Mouse (Mus musculus) C2C12 (cell line): ENCODE results near the gene Abca7. TPM values are rescaled to one million over a fixed set of nuclear protein-coding genes. Genes with fewer than 3 reads are reported as not detected.

ENCODE experiments used
- H3K27me3 ChIP-seq: one replicate; pipeline ENCODE4 v1.6.1; 2011; ENCODE audit not compliant: control insufficient read depth, insufficient read depth, insufficient read length
- H3K36me3 ChIP-seq: one replicate; pipeline ENCODE4 v1.6.1; 2011; ENCODE audit not compliant: control insufficient read depth, insufficient read depth
- H3K4me3 ChIP-seq: one replicate; pipeline ENCODE4 v1.5.1; 2011; ENCODE audit warnings: mild to moderate bottlenecking, control low read depth; ENCODE audit not compliant: poor library complexity, insufficient read depth, severe bottlenecking
- H3K79me2 ChIP-seq: one replicate; pipeline ENCODE4 v1.6.1; 2011; ENCODE audit not compliant: control insufficient read depth, insufficient read depth
- H3K79me3 ChIP-seq: one replicate; pipeline ENCODE4 v1.6.1; 2011; ENCODE audit warnings: low read depth, control low read depth
- H3ac ChIP-seq: one replicate; pipeline ENCODE3; 2011; ENCODE audit warnings: low read depth; ENCODE audit not compliant: control insufficient read depth, insufficient read length
- CEBPB ChIP-seq: IDR thresholded peaks from one replicate; pipeline ENCODE4 v1.6.1; 2011; ENCODE audit warnings: low read depth, mild to moderate bottlenecking, control low read depth, moderate library complexity
- CTCF ChIP-seq: IDR thresholded peaks from one replicate; pipeline ENCODE4 v1.5.1; 2011; ENCODE audit not compliant: control insufficient read depth, insufficient read depth, insufficient read length
- FOSL1 ChIP-seq: IDR thresholded peaks from one replicate; pipeline ENCODE4 v1.8.0; 2011; ENCODE audit warnings: mild to moderate bottlenecking, low read length; ENCODE audit not compliant: poor library complexity, insufficient read depth, severe bottlenecking
- MAX ChIP-seq: IDR thresholded peaks from one replicate; pipeline ENCODE4 v1.6.1; 2011; ENCODE audit warnings: mild to moderate bottlenecking, control low read depth
- MYOD1 ChIP-seq: IDR thresholded peaks from one replicate; pipeline ENCODE4 v1.6.1; 2011; ENCODE audit warnings: low read depth; ENCODE audit not compliant: control insufficient read depth, insufficient read length
- MYOG ChIP-seq: IDR thresholded peaks from one replicate; pipeline ENCODE4 v1.6.1; 2011; ENCODE audit not compliant: control insufficient read depth, insufficient read length; ENCODE audit errors: extremely low read depth
- USF1 ChIP-seq: IDR thresholded peaks from one replicate; pipeline ENCODE4 v1.6.1; 2011; ENCODE audit warnings: low read depth, mild to moderate bottlenecking, control low read depth, moderate library complexity
- long read RNA-seq, 2 experiments: library from polyadenylated mRNA; unstranded; transcript quantifications; one replicate each; pipeline ENCODE4 v2.0.0; 2019 to 2020
- polyA plus RNA-seq: library from polyadenylated mRNA; unstranded; fragments of >200 nt; fragmentation: generic; extraction: Trizol; gene quantifications from one replicate; pipeline ENCODE4 v1.2.1, GENCODE M21; 2012; ENCODE audit warnings: missing spikeins

Gene Abca7
- polyA plus RNA-seq: 10.7 TPM
- long read RNA-seq, experiment 1, partial matches to known transcripts: 29 of 31 reads
- long read RNA-seq, experiment 1, other reads (novel, unspliced or antisense): 2 of 31 reads
- long read RNA-seq, experiment 2, full-length matches to known transcripts: 8 of 45 reads
- long read RNA-seq, experiment 2, partial matches to known transcripts: 12 of 45 reads
- long read RNA-seq, experiment 2, other reads (novel, unspliced or antisense): 25 of 45 reads

GRCm38 (mm10) chr10:79996272-79997033, at the start of gene Abca7:
TSS of gene Abca7 (plus strand) at chr10:79996494.
- peak within 1 kb of the TSS; percentile 87 for H3ac ChIP-seq
- no peak for TF ChIP-seq CEBPB
- no peak for TF ChIP-seq MYOD1
- TF ChIP-seq MYOG: no peak
- no peak for TF ChIP-seq MAX
- TF ChIP-seq FOSL1: no peak
- H3K36me3 ChIP-seq: peaks cover 45% of the 10 kb centered on the region
- H3K79me3 ChIP-seq: peaks cover 9% of the 10 kb centered on the region
- peak within 1 kb of the TSS; percentile 66 for H3K4me3 ChIP-seq
- peaks cover 22% of the 10 kb centered on the region for H3K79me2 ChIP-seq
- H3K27me3 ChIP-seq: no peaks in the 10 kb centered on the region

- H3K79me3 ChIP-seq: no peaks in the 10 kb centered on the region
- TF ChIP-seq MYOD1: peak; percentile 32
- TF ChIP-seq MAX: no peak
- no peak for TF ChIP-seq USF1
- no peak overlapping the region for H3ac ChIP-seq
- no peak overlapping the region for H3K4me3 ChIP-seq
- H3K27me3 ChIP-seq: no peaks in the 10 kb centered on the region
- H3K36me3 ChIP-seq: no peaks in the 10 kb centered on the region
- H3K79me2 ChIP-seq: no peaks in the 10 kb centered on the region
Measured at GRCm38 (mm10) chr10:79946752-79947322, 49.5 kb upstream of the Abca7 start.

- H3K27me3 ChIP-seq: no peaks in the 10 kb centered on the region
- H3K36me3 ChIP-seq: no peaks in the 10 kb centered on the region
- H3K79me3 ChIP-seq: no peaks in the 10 kb centered on the region
- TF ChIP-seq CTCF: no peak
- TF ChIP-seq MAX: no peak
- no peak for TF ChIP-seq CEBPB
- no peak for TF ChIP-seq USF1
- TF ChIP-seq MYOD1: no peak
- TF ChIP-seq FOSL1: no peak
- TF ChIP-seq MYOG: no peak
- H3ac ChIP-seq: no peak overlapping the region
- H3K79me2 ChIP-seq: no peaks in the 10 kb centered on the region
- H3K4me3 ChIP-seq: no peak overlapping the region
Measured at GRCm38 (mm10) chr10:79947502-79947901, 48.8 kb upstream of the Abca7 start.

- Histone ChIP-seq H3K79me2 (no peaks in the 10 kb centered on the region), H3K36me3 (no peaks in the 10 kb centered on the region), H3K27me3 (no peaks in the 10 kb centered on the region), H3ac (no peak overlapping the region), H3K4me3 (no peak overlapping the region), H3K79me3 (no peaks in the 10 kb centered on the region)
- no peak for TF ChIP-seq CEBPB
- no peak for TF ChIP-seq MAX
- TF ChIP-seq MYOG: no peak
- no peak for TF ChIP-seq CTCF
- no peak for TF ChIP-seq USF1
- TF ChIP-seq MYOD1: no peak
- TF ChIP-seq FOSL1: no peak
Measured at GRCm38 (mm10) chr10:79949873-79950272, 46.4 kb upstream of the Abca7 start.

GRCm38 (mm10) chr10:79950661-79951060, 45.6 kb upstream of the Abca7 start:
- TF ChIP-seq CEBPB: no peak
- no peak for TF ChIP-seq MAX
- no peak for TF ChIP-seq MYOG
- peak; percentile 61 for TF ChIP-seq FOSL1
- peak; percentile 79 for TF ChIP-seq MYOD1
- no peak for TF ChIP-seq USF1
- H3K36me3 ChIP-seq: no peaks in the 10 kb centered on the region

More at GRCm38 (mm10) chr10:79950661-79951060, 45.6 kb upstream of the Abca7 start:
- no peak overlapping the region for H3ac ChIP-seq
- H3K4me3 ChIP-seq: no peak overlapping the region
- no peaks in the 10 kb centered on the region for H3K27me3 ChIP-seq
- H3K79me3 ChIP-seq: no peaks in the 10 kb centered on the region
- H3K79me2 ChIP-seq: no peaks in the 10 kb centered on the region
